Mouse (Mus musculus): ENCODE measurements around the gene Nxph4. TPM values are rescaled to one million over a fixed set of nuclear protein-coding genes. Genes with fewer than 3 reads are reported as not detected.

The Nxph4 gene
- total RNA-seq, 2 experiments from 2014 or later, result 2.7 TPM

DNA sequence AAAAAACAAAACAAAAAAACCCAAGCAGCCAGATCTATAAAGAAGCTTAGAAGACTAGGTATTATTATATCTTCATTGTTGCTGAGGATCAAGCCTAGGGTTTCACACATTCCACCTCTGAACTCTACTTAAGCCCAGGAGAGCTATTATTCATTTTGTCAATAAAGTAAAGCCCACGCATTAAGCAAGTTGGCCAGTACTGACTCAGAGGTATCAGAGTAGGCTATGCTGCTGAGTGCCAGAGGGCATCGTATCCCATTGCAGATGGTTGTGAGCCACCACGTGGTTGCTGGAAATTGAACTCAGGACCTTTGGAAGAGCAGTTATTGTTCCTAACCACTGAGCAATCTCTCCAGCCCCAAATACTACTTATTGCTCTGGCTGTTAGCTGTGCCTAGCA lies 9.6 kb upstream of the Nxph4 start:
- no peak for DNase-seq (ENCODE audit: low spot score in 2 of 2)

GRCm38 (mm10) chr10:127542720-127543119 lies 8.4 kb upstream of the Nxph4 start:
- no peak for DNase-seq (ENCODE audit: low spot score in 2 of 2)

DNA sequence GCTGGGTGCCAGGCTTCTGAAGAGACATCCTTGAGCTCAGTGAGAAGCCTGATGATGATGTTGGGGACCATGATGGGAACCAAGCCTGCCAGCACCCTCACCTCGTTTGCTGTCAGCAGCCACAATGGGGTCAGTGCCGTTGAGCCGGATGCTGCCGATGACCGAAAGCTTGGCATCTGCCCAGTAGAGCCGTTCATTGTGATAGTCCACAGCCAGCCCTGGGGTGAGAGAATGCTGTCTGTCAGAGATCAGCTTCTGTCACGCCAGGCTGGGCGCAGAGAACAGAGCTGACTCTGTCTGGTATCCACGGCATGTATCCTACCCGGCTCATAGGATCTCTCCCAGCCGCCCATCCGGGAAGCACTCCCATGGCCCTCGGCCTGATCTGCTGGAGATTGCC lies 7.7 kb upstream of the Nxph4 start:
- DNase-seq (ENCODE audit: low spot score in 2 of 2), result peak in 1 of 2 experiments; percentile 47

- DNase-seq (ENCODE audit: low spot score in 2 of 2), result no peak
These were observed 7.2 kb upstream of the Nxph4 start for GRCm38 (mm10) chr10:127541510-127541909.

- DNase-seq (ENCODE audit: low spot score in 2 of 2), result peak; percentile 83 to 88
These were observed 3.7 kb upstream of the Nxph4 start for GRCm38 (mm10) chr10:127537854-127538583.

DNA sequence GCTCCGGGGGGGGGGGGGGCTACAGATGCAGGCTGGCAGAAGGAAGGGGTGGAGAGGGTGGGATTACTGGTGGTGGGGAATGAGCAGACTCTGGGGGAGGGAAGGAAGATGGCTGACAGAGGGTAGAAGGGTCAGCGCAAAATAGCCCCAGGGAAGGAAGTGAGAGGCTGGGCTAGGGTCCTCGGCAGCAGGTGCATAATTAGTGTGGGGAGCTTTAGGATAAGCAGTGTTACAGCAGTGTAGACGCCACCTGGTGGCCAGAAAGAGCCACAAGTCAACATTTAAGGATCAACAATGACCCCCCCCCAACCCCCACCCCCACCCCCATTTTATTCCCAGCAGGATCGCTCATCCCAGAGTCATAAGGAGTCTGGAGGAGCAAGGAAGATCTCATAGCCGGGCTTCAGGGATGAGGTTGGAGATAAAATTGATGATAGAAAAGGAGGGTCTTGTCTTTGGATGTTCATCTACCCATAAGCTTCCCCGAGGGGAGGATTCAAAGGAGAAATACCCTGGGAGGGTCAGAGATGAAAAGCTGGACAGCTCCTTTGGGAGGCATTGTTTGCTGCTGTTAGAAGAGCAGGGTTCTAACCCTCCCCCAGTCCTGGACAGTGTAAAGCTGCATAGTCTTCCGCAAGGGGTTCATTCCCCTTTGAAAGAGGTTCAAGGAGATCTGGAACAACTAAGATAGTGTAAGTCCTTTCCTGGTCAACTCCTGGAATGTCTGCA lies 2.4 kb upstream of the Nxph4 start:
- no peak for DNase-seq (ENCODE audit: low spot score in 2 of 2)

- DNase-seq (ENCODE audit: low spot score in 2 of 2), result no peak
These were observed 598 bp upstream of the Nxph4 start for GRCm38 (mm10) chr10:127534929-127535384.

GRCm38 (mm10) chr10:127531548-127531947 lies 2.8 kb downstream of the Nxph4 start:
- no peak for DNase-seq (ENCODE audit: low spot score in 2 of 2)

GRCm38 (mm10) chr10:127530945-127531344 lies 3.4 kb downstream of the Nxph4 start:
- no peak for DNase-seq (ENCODE audit: low spot score in 2 of 2)

DNA sequence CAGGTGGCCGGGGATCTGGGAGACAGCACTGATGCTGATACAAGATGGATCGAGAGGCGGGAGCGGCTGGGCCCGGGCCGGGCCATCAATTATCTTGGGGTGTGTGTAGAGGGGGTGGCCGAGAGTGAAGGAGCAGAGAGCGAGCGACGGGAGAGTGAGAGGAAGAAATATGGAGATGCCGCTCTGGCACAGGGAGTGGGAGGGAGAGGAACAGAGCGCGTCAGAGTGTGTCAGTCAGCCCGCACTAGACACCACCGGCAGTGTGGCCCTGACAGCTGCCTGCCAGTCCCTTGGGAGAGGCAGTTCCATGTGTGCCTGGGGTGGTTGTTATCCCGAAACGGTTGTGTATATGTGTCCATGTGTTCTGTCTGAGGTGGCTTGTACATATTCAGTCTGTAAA lies 6.9 kb downstream of the Nxph4 start:
- no peak for DNase-seq (ENCODE audit: low spot score in 2 of 2)

DNA sequence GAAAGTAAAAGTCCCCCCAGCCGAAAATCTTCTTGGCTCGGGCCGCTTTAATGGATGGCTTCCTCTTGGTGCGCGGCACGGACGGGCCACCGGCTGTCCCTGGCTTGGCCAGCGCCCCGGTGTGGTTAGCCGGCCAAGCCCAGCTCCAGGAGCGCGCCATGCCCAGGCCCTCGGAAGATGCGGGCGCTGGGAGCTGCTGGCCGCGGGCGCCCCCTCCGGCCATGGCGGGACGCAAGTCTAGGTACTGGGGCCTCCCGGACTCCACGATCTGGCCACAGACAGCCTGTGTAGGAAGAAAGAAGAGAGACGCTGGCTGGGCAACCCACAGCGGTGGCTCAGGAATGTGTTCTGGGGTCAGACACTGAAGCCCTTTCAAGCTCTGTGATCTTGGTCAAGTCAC lies 7.7 kb downstream of the Nxph4 start:
- no peak for DNase-seq (ENCODE audit: low spot score in 2 of 2)

- no peak for DNase-seq (ENCODE audit: low spot score in 2 of 2)
These were observed 8.3 kb downstream of the Nxph4 start for GRCm38 (mm10) chr10:127526048-127526447.

DNA sequence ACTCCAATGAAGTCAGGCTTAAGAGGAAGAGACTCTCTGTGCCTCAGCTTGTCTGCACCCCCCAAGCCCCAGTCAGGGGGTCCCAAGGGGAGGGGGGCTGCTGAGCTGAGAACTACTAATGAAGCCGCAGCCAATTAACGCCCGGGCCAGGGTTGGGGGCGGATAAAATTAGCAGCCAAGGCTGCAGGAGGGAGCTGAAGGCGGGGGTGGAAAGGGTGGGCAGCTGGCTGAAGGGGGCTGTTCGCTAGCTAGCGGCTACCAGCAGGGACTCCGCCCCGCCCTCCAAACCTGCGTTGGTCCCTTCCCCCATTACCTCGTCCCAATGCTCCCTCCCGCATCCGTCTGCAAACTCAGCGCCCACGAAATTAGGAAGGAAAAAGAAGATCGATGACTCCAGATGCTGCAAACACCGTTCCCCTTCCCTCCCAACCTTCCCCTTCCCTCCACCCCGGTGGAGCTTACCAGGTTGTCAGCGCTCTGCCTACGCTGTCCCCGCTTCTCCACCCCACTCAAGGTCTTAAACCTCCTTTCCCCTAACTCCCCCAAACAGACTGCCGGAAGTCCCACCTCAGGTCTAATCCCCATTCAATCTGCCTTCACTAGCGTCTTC lies 9.6 kb downstream of the Nxph4 start:
- DNase-seq (ENCODE audit: low spot score in 2 of 2), result no peak

DNA sequence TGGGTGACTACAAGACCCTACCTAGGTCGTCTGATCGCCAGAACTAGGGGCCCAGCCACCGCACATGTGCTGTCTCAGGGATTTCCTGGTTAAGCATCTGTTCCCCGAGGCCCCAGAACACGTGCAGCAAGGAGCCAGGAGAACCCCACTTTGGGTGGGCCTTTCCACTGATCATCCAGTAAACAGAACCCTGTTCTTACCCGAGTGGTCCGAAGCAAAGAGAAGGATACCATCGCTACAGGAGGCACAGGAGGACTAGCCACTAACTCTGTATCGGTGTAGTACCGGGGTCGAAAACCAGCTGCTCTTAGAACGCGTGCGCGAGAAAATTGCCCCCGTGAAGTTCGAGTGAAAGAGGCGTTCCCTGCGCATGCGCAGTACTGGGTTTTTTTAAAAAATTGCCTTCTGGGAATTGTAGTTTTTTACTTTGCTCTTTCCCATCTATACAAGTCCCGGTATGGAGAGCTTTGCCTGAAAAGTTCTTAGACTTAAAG lies 12.2 kb downstream of the Nxph4 start, which contains the start of gene Shmt2:
Gene Shmt2, minus strand, starts transcription at position 357 of the 494 bp plus-strand sequence.
- peak; percentile 84 to 92 for DNase-seq (ENCODE audit: low spot score in 2 of 2)

DNA sequence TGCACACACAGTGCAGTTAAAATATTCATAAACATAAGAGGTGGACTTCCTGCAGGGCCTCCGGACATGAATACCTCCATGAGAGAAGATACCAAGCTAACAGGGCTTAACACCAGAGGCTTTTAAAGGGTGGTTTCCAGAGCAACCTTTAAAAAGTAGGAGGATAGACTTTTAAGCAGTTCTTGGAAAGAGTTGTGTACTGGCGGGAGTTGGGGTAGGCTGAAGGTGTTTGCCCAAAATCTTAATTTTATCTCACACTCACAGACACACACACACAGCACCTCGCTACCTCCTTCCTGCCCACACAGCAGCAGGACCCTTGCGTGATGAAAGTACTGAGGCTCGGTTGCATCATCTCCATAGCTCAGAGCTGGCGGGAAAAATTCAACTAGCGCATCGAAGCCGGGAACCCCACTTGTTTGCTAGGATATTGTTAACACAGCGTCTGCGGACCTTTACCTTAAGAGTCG lies 12.7 kb downstream of the Nxph4 start:
- no peak for DNase-seq (ENCODE audit: low spot score in 2 of 2)

- DNase-seq (ENCODE audit: low spot score in 2 of 2), result no peak
These were observed 13.5 kb downstream of the Nxph4 start for GRCm38 (mm10) chr10:127520714-127521357.

- DNase-seq (ENCODE audit: low spot score in 2 of 2), result no peak
These were observed 14.3 kb downstream of the Nxph4 start for GRCm38 (mm10) chr10:127519903-127520713.

GRCm38 (mm10) chr10:127519041-127519701 lies 15.2 kb downstream of the Nxph4 start:
- DNase-seq (ENCODE audit: low spot score in 2 of 2), result no peak

DNA sequence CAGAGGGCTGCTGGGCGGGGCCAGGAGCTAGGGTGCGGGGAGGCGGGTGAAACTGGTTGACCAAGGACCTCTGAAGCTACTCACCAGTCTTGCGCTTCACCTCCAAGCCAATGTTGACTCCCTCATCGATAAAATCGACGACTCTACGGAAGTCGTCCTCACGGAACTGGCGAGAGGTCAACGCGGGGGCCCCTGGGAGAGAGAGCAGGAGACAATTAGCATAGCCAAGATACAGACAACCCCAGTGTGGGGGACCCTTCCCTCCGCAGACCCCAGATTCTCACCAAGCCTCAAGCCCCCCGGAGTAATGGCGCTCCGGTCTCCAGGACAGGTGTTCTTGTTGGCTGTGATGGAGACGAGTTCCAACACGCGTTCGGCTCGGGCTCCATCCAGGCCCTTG lies 16.4 kb downstream of the Nxph4 start:
- no peak for DNase-seq (ENCODE audit: low spot score in 2 of 2)

Measured in layer of hippocampus, postnatal 14 days (tissue).